Mouse (Mus musculus) thymus, adult 2 months (tissue): ENCODE results near the gene Otog. TPM values are rescaled to one million over a fixed set of nuclear protein-coding genes. Genes with fewer than 3 reads are reported as not detected.

Experiments
- DNase-seq: peaks from one replicate; pipeline ENCODE4 v3.0.0; 2021
- H3K27ac ChIP-seq: fragments of 200-500 bp; 2 replicates; pipeline ENCODE4 v1.5.1; 2012; ENCODE audit warnings: low read length, control low read depth; ENCODE audit not compliant: control insufficient read depth, insufficient read depth
- H3K27me3 ChIP-seq: fragments of 200-500 bp; 2 replicates; pipeline ENCODE4 v1.6.1; 2012; ENCODE audit warnings: mild to moderate bottlenecking, low read length, moderate library complexity, mixed read lengths; ENCODE audit not compliant: control insufficient read depth, insufficient read depth
- H3K36me3 ChIP-seq: fragments of 200-500 bp; 2 replicates; pipeline ENCODE4 v1.6.1; 2012; ENCODE audit warnings: mild to moderate bottlenecking, low read length, moderate library complexity; ENCODE audit not compliant: control insufficient read depth, insufficient read depth
- H3K4me1 ChIP-seq: fragments of 200-500 bp; replicated peaks from 2 replicates; pipeline ENCODE4 v1.6.1; 2012; ENCODE audit warnings: low read length; ENCODE audit not compliant: control insufficient read depth, insufficient read depth
- H3K4me3 ChIP-seq: fragments of 200-500 bp; 2 replicates; pipeline ENCODE4 v1.5.1; 2012; ENCODE audit warnings: mild to moderate bottlenecking, low read length, control low read depth, moderate library complexity; ENCODE audit not compliant: control insufficient read depth, insufficient read depth
- CTCF ChIP-seq: fragments of 200-500 bp; IDR thresholded peaks from 2 replicates; pipeline ENCODE4 v1.5.1; 2012; ENCODE audit warnings: mild to moderate bottlenecking, control low read depth, low read length, moderate library complexity, borderline replicate concordance; ENCODE audit not compliant: control insufficient read depth, poor library complexity, insufficient read depth; ENCODE audit errors: extremely low read depth
- POLR2A ChIP-seq: fragments of 200-500 bp; IDR thresholded peaks from 2 replicates; pipeline ENCODE4 v1.6.1; 2012; ENCODE audit warnings: mild to moderate bottlenecking, low read length, control low read depth, moderate library complexity; ENCODE audit not compliant: control insufficient read depth, poor library complexity, insufficient read depth; ENCODE audit errors: extremely low read depth
- WGBS: fragments of 180-500 bp; shearing (Covaris S2); methylation state at CpG from one replicate; pipeline ENCODE4 v1.1.7; 2018; 5-methylcytosine and 5-hydroxymethylcytosine counted together
- polyA plus RNA-seq: library from polyadenylated mRNA; depleted of rRNA; stranded (reverse); fragments of >200 nt; gene quantifications from 2 replicates; pipeline ENCODE4 v1.2.3, GENCODE M21; 2012

Gene Otog
- polyA plus RNA-seq, 1 experiment: 0.43 TPM

- no peak for DNase-seq
- H3K4me3 ChIP-seq: no peak overlapping the region
- H3K36me3 ChIP-seq: no peaks in the 10 kb centered on the region
- no peaks in the 10 kb centered on the region for H3K4me1 ChIP-seq
- TF ChIP-seq POLR2A (no peak), CTCF (no peak)
- H3K27ac ChIP-seq: no peak overlapping the region
- no peaks in the 10 kb centered on the region for H3K27me3 ChIP-seq
Measured at GRCm38 (mm10) chr7:46280896-46281295, 40.1 kb downstream of the Otog start.

- Histone ChIP-seq H3K4me1 (no peaks in the 10 kb centered on the region), H3K27ac (no peak overlapping the region), H3K27me3 (no peaks in the 10 kb centered on the region), H3K4me3 (no peak overlapping the region), H3K36me3 (no peaks in the 10 kb centered on the region)
- 73% methylated on average over 7 of the region's 7 CpGs for WGBS
- TF ChIP-seq CTCF: no peak
- no peak for TF ChIP-seq POLR2A
- DNase-seq: no peak
Measured at GRCm38 (mm10) chr7:46282276-46282675, 41.5 kb downstream of the Otog start.

GRCm38 (mm10) chr7:46283681-46284080, 42.9 kb downstream of the Otog start:
- Histone ChIP-seq H3K27me3 (no peaks in the 10 kb centered on the region), H3K4me3 (no peak overlapping the region), H3K4me1 (no peaks in the 10 kb centered on the region), H3K27ac (no peak overlapping the region), H3K36me3 (no peaks in the 10 kb centered on the region)
- DNase-seq: no peak
- 87% methylated on average over 10 of the region's 10 CpGs for WGBS
- TF ChIP-seq POLR2A: no peak
- no peak for TF ChIP-seq CTCF

- DNase-seq: no peak
- Histone ChIP-seq H3K4me1 (no peaks in the 10 kb centered on the region), H3K36me3 (no peaks in the 10 kb centered on the region), H3K4me3 (no peak overlapping the region), H3K27ac (no peak overlapping the region), H3K27me3 (no peaks in the 10 kb centered on the region)
- TF ChIP-seq CTCF (no peak), POLR2A (no peak)
- 81% methylated on average over 12 of the region's 12 CpGs for WGBS
Measured at GRCm38 (mm10) chr7:46285161-46285839, 44.5 kb downstream of the Otog start.

GRCm38 (mm10) chr7:46286391-46286790, 45.6 kb downstream of the Otog start:
- no peak overlapping the region for H3K27ac ChIP-seq
- WGBS: 86% methylated on average over 4 of the region's 4 CpGs
- H3K27me3 ChIP-seq: no peaks in the 10 kb centered on the region
- H3K4me3 ChIP-seq: no peak overlapping the region
- TF ChIP-seq CTCF (no peak), POLR2A (no peak)
- no peaks in the 10 kb centered on the region for H3K36me3 ChIP-seq
- DNase-seq: no peak
- H3K4me1 ChIP-seq: no peaks in the 10 kb centered on the region

GRCm38 (mm10) chr7:46287051-46287450, 46.3 kb downstream of the Otog start:
- DNase-seq: no peak

GRCm38 (mm10) chr7:46296330-46296729, 55.5 kb downstream of the Otog start:
- Histone ChIP-seq H3K36me3 (no peaks in the 10 kb centered on the region), H3K4me3 (no peak overlapping the region), H3K27me3 (no peaks in the 10 kb centered on the region), H3K4me1 (no peaks in the 10 kb centered on the region), H3K27ac (no peak overlapping the region)
- DNase-seq: no peak
- WGBS: 50% methylated on average over 6 of the region's 6 CpGs
- TF ChIP-seq CTCF: no peak
- no peak for TF ChIP-seq POLR2A

More at GRCm38 (mm10) chr7:46287051-46287450, 46.3 kb downstream of the Otog start:
- no peak overlapping the region for H3K27ac ChIP-seq
- no peaks in the 10 kb centered on the region for H3K4me1 ChIP-seq
- H3K36me3 ChIP-seq: no peaks in the 10 kb centered on the region
- H3K4me3 ChIP-seq: no peak overlapping the region
- TF ChIP-seq POLR2A (no peak), CTCF (no peak)
- no peaks in the 10 kb centered on the region for H3K27me3 ChIP-seq
- 36% methylated on average over 8 of the region's 8 CpGs for WGBS
